Mouse (Mus musculus) lung, embryonic 16.5 days (tissue): Measurements from ENCODE around the gene 1110059E24Rik. TPM values are rescaled to one million over a fixed set of nuclear protein-coding genes. Genes with fewer than 3 reads are reported as not detected.
"Not testable (repeated sequence)": the region's sequence is repeated elsewhere in the genome, so short reads cannot be mapped to it uniquely, and the experiment has no call there.

ENCODE experiments used
- ATAC-seq: fragments of 200-750 bp; cut with Nextera tagmentation; 2 replicates; pipeline ENCODE4 v1.8.0; 2017; ENCODE audit warnings: low read depth, mild to moderate bottlenecking, moderate library complexity
- H3K27ac ChIP-seq: fragments of 300-500 bp; sonication (generic); 2 replicates; pipeline ENCODE4 v1.5.1; 2014; ENCODE audit warnings: mild to moderate bottlenecking, control low read depth, low read length
- H3K27me3 ChIP-seq: fragments of 300-500 bp; sonication (generic); 2 replicates; pipeline ENCODE4 v1.6.1; 2014; ENCODE audit warnings: low read depth, low read length, mixed read lengths; ENCODE audit not compliant: control insufficient read depth, insufficient read depth
- H3K36me3 ChIP-seq: fragments of 300-500 bp; sonication (generic); 2 replicates; pipeline ENCODE4 v1.6.1; 2014; ENCODE audit warnings: low read length; ENCODE audit not compliant: control insufficient read depth, insufficient read depth
- H3K4me1 ChIP-seq: fragments of 300-500 bp; sonication (generic); replicated peaks from 2 replicates; pipeline ENCODE4 v1.6.1; 2014; ENCODE audit warnings: low read length, mixed read lengths; ENCODE audit not compliant: control insufficient read depth, insufficient read depth
- H3K4me2 ChIP-seq: fragments of 300-500 bp; sonication (generic); 2 replicates; pipeline ENCODE4 v1.6.1; 2014; ENCODE audit warnings: low read depth, low read length, control low read depth
- H3K4me3 ChIP-seq: fragments of 300-500 bp; sonication (generic); 2 replicates; pipeline ENCODE4 v1.5.1; 2014; ENCODE audit warnings: mild to moderate bottlenecking, low read length, control low read depth
- H3K9ac ChIP-seq: fragments of 300-500 bp; sonication (generic); 2 replicates; pipeline ENCODE4 v1.6.1; 2014; ENCODE audit warnings: low read length, control low read depth
- H3K9me3 ChIP-seq: fragments of 300-500 bp; sonication (generic); 2 replicates; pipeline ENCODE4 v1.6.1; 2016; ENCODE audit warnings: low read length; ENCODE audit not compliant: control insufficient read depth
- WGBS: fragments of 180-500 bp; shearing (Covaris S2); extraction: QIAGEN DNeasy Blood & Tissue Kit; methylation state at CpG from one replicate; pipeline ENCODE4 v1.1.7; 2014; 5-methylcytosine and 5-hydroxymethylcytosine counted together
- polyA plus RNA-seq: library from polyadenylated mRNA; unstranded; fragments of >200 nt; fragmentation: Nextera tagmentation; extraction: Ambion mirVana; gene quantifications from 2 replicates; pipeline ENCODE4 v1.2.1, GENCODE M21; 2015

The 1110059E24Rik gene
- polyA plus RNA-seq, 1 experiment from 2014 or later = 74.4 TPM

DNA sequence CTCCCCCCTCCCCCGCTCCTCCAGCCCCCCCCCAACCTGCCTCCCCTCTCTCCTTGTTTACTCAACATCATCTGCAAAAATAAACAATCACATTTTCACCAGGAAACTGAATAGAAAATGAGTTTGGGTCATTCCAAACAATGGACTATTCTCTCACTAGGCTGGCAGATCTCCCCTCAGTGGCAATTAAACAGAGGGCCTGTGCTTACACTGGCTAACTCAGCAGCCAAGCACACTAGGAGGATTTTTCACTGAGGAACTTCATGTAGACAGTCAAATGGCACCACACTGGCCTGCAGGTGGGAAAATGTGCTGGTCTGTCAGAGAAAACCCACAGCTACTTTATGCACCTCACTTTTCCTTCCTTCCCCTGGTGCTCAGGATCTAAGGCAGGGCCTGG is 23.3 kb downstream of the 1110059E24Rik start:
- peaks cover 2% of the 10 kb centered on the region; the same call in 1 of the 2 replicates for H3K4me1 ChIP-seq
- peak overlapping the region; percentile 45; the same call in 1 of the 2 replicates for H3K27ac ChIP-seq
- H3K9ac ChIP-seq = no peak overlapping the region
- no peaks in the 10 kb centered on the region for H3K9me3 ChIP-seq
- no peak for ATAC-seq
- no peak overlapping the region for H3K4me3 ChIP-seq
- no peaks in the 10 kb centered on the region for H3K36me3 ChIP-seq
- H3K27me3 ChIP-seq = no peaks in the 10 kb centered on the region
- WGBS = 60% methylated on average over 1 of the region's 1 CpGs
- no peak overlapping the region for H3K4me2 ChIP-seq

DNA sequence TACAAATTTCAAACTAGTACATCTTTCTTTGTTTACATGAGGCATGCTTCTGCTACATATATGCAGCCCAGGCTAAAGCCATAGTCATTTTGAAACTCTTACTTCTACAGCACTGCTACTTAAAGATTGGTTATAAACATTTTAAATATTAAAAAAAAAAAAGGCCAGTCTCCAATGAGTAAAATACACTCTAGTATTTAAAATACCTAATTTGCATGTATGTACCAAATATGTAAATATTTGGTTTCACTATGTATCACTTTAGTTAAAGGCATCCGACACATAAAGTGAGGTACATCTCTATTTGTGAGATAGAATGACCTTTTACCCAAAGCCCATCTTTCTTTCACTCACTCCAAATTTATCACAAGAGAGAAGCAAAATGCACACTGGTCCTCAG is 23.7 kb downstream of the 1110059E24Rik start:
- H3K4me1 ChIP-seq = peaks cover 2% of the 10 kb centered on the region; the same call in 1 of the 2 replicates
- H3K27me3 ChIP-seq = no peaks in the 10 kb centered on the region
- no peak overlapping the region for H3K4me2 ChIP-seq
- H3K27ac ChIP-seq = no peak overlapping the region
- H3K4me3 ChIP-seq = no peak overlapping the region
- ATAC-seq = no peak
- 76% methylated on average over 1 of the region's 1 CpGs for WGBS
- H3K9me3 ChIP-seq = no peaks in the 10 kb centered on the region
- no peaks in the 10 kb centered on the region for H3K36me3 ChIP-seq
- H3K9ac ChIP-seq = no peak overlapping the region

DNA sequence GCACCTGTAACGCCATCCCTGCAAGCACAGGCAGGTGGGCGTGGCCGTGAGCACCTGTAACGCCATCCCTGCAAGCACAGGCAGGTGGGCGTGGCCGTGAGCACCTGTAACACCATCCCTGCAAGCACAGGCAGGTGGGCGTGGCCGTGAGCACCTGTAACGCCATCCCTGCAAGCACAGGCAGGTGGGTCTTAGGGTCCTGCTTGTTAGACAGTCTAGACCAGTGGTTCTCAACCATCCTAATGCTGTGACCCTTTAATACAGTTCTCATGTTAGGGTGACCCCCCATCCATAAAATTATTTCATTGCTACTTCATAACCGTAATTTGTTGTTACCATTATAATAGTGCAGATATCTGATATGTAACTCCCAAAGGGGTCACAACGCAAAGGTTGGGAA is 24.3 kb downstream of the 1110059E24Rik start:
- H3K27ac ChIP-seq, H3K9ac ChIP-seq: not testable (repeated sequence)
- WGBS = 43% methylated on average over 11 of the region's 11 CpGs

DNA sequence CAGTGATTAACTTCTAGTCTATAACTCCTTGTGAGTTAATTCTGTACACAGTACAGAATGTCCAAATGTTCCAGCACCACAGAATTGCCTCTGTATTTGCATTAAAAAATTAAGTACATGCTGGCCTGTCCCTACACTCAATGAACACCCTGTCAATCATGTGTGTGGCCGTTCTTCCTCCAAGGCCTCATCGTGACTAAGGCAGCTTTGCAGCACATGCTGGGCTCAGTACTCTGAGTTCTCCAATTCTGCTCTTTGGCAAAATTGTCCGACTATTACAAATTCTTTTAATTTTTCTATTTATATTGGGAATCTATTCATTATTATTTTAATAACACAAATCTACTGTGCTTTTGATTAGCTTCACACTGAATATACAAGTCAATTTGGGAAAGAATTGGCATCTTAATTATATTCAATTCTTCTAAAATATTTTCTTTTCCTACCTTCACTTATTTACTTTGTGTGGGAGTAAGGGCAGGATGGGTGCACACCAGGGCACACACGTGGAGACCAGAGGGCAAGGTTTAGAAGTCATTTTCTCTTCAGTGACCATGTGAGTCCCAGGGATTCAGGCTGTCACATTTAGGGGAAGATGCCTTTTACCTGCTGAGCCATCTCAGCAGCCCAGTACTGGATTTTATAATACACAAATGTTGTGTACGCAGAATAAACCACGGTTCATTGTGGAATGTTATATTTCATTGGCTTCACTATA is 26.3 kb downstream of the 1110059E24Rik start:
- Histone ChIP-seq H3K4me3 (no peak overlapping the region), H3K27ac (no peak overlapping the region), H3K4me1 (no peaks in the 10 kb centered on the region; the same call in 1 of the 2 replicates), H3K9ac (no peak overlapping the region), H3K9me3 (no peaks in the 10 kb centered on the region), H3K27me3 (no peaks in the 10 kb centered on the region), H3K4me2 (no peak overlapping the region), H3K36me3 (no peaks in the 10 kb centered on the region)
- ATAC-seq = no peak
- 78% methylated on average over 6 of the region's 6 CpGs for WGBS

More for the DNA sequence above, 24.3 kb downstream of the 1110059E24Rik start:
- not testable (repeated sequence) for H3K9me3 ChIP-seq, H3K4me3 ChIP-seq, H3K36me3 ChIP-seq, H3K4me2 ChIP-seq, H3K4me1 ChIP-seq, ATAC-seq, H3K27me3 ChIP-seq

DNA sequence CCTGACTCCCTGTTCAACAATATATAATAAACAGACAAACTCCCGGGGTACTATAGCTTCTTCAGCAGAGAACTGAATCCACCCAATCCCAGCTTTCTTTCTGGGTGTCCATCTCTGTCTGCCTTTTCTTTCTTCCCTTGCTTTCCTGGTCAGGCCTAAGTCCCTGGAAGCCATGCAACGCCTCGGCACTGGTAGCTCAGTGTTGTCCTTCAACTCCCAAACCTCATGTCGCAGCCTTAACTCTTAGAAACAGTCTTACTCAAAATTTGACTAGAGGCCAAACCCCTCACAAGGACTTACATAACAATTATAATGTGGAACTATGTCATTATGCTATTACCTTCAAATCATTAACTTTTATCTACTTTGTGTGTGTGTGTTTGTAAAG is 28.6 kb downstream of the 1110059E24Rik start:
- no peaks in the 10 kb centered on the region for H3K36me3 ChIP-seq
- H3K9ac ChIP-seq = no peak overlapping the region
- H3K4me3 ChIP-seq = no peak overlapping the region
- no peak overlapping the region for H3K4me2 ChIP-seq
- no peak overlapping the region for H3K27ac ChIP-seq
- 87% methylated on average over 4 of the region's 4 CpGs for WGBS
- no peaks in the 10 kb centered on the region for H3K9me3 ChIP-seq
- no peak for ATAC-seq
- no peaks in the 10 kb centered on the region; the same call in 1 of the 2 replicates for H3K4me1 ChIP-seq
- no peaks in the 10 kb centered on the region for H3K27me3 ChIP-seq

DNA sequence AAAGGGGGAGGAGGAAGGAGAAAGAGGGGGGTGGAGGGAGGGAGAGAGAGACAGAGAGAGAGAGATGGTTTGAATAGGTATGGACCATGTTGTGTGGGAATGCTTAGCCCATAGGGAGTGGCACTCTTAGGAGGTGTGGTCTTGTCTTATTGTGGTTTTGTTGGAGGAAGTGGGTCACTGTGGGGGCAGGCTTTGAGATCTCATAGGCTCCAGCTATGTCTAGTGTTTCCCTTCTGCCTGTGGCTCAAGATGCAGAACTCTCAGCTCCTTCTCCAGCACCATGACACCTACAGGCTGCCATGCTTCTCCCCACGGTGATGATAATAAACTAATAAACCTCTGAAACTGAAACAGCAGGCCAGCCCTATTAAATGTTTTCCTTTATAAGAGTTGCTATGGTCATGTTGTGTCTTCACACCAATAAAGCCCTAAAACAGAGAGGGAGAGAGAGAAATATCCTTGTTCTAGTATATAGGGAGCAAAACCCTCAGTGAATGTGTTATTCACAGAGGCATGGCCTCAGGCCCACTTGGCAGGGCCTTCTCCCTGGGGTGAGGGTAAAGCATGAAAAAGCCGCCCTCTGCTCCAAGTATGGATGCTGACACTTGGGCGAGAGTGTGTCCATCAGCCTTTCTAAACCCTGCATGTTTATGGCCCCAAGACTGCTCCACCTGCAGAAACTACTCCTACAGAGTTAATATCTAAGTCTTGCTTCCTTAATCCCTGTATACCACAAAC is 29.2 kb downstream of the 1110059E24Rik start:
- Histone ChIP-seq H3K27me3 (no peaks in the 10 kb centered on the region), H3K4me2 (no peak overlapping the region), H3K9ac (no peak overlapping the region), H3K9me3 (no peaks in the 10 kb centered on the region), H3K36me3 (no peaks in the 10 kb centered on the region), H3K4me3 (no peak overlapping the region), H3K27ac (no peak overlapping the region), H3K4me1 (no peaks in the 10 kb centered on the region; the same call in 1 of the 2 replicates)
- ATAC-seq = no peak
- WGBS = 73% methylated on average over 3 of the region's 3 CpGs

DNA sequence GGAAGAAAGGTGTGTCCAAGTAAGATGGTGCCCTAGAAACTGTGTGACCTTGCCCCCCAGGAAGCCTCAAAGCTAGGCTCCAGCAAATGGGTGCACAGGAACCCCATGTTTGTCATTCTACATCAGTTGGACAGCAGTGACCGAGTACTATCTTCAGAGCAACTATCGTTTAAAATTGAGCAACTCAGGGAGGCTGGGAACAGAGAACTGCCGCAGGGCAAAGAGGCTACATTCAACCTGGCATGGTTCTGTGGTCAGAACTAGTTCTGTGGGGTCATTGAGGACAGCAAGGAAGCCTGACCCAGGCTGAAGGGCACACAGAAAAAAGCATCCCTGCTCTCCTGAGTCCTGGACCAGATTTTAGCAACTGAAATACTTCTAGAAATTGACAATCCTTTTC is 37.0 kb downstream of the 1110059E24Rik start:
- 81% methylated on average over 3 of the region's 3 CpGs for WGBS
- Histone ChIP-seq H3K27me3 (no peaks in the 10 kb centered on the region), H3K4me2 (no peak overlapping the region), H3K36me3 (no peaks in the 10 kb centered on the region), H3K27ac (no peak overlapping the region), H3K9me3 (no peaks in the 10 kb centered on the region), H3K4me1 (no peaks in the 10 kb centered on the region), H3K4me3 (no peak overlapping the region), H3K9ac (no peak overlapping the region)
- ATAC-seq = no peak

DNA sequence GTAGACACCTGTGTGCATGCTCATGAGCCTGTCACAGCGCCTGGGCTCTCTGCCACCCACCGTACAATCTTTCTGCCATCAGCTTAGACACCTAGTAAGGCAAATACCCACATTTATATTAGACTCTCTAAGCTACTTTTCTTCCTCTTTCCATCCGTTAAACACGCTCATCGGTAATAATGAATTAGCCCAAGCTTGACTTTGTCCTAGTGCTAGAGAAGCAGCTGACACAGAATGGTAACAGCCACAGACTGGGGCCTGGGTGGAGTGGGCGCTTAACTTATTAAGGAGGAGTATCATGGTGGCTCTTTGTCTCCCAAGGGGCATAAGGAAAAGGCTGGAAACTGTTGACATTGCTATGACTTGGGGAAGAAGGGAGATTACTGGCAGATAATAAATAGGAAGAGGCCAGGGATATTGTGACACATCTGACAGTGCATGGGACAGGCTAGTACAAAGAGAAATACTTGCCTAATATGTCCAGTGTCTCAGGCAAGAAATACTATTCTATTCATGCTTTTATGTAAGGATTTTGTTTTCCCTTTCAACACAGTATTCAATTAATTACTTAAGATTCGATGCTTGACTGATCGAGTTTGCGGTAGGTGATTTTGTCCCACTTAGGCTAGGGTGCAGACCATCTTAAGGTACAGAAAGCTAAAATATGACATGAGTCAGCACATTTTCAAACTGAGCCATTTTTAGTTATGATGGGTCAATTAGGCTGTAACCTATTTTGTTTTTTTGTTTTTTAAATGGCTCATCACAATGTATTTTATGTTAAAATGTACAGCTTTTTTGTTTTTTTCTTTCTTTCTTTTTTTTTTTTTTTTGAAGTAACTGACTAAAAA is 40.8 kb downstream of the 1110059E24Rik start:
- no peaks in the 10 kb centered on the region for H3K27me3 ChIP-seq
- no peaks in the 10 kb centered on the region for H3K4me1 ChIP-seq
- H3K27ac ChIP-seq = no peak overlapping the region
- H3K9ac ChIP-seq = no peak overlapping the region
- no peak overlapping the region for H3K4me3 ChIP-seq
- no peaks in the 10 kb centered on the region for H3K36me3 ChIP-seq
- 88% methylated on average over 9 of the region's 9 CpGs for WGBS
- no peak for ATAC-seq
- H3K9me3 ChIP-seq = no peaks in the 10 kb centered on the region
- H3K4me2 ChIP-seq = no peak overlapping the region

DNA sequence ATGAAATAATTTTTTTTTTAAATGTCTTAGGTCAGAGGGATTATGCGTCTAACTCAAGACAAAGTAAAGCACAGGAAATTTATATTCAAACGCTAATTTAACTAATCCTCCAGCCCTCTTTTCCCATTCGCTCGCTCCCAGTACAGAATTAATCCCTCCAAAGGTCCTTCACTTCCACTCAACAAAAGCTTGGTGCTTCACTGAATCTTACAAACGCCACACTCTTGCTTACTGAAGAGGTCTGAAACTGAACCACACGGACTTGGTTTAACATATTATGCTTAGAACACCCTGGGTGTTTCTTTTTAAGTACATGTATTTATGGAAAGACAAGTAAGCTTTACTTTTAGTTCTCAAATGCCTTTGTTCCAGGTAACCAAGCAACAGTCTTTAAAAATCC is 41.5 kb downstream of the 1110059E24Rik start:
- Histone ChIP-seq H3K27me3 (no peaks in the 10 kb centered on the region), H3K4me2 (no peak overlapping the region), H3K4me3 (no peak overlapping the region), H3K36me3 (no peaks in the 10 kb centered on the region), H3K27ac (no peak overlapping the region), H3K4me1 (no peaks in the 10 kb centered on the region), H3K9me3 (no peaks in the 10 kb centered on the region), H3K9ac (no peak overlapping the region)
- WGBS = 58% methylated on average over 6 of the region's 6 CpGs
- ATAC-seq = no peak
